Mouse (Mus musculus) heart, postnatal 10 days (tissue): ENCODE data around the gene Nsun5. TPM values are rescaled to one million over a fixed set of nuclear protein-coding genes. Genes with fewer than 3 reads are reported as not detected.
A peak's percentile ranks its signal among the peaks of the same experiment; 100 is the strongest.
"Not testable (repeated sequence)": the region's sequence is repeated elsewhere in the genome, so short reads cannot be mapped to it uniquely, and the experiment has no call there.

ENCODE experiments used
- DNase-seq, 2 experiments: peaks; one replicate each; pipeline ENCODE4 v3.0.0; 2021
- intact Hi-C: fragments of 180-260 bp; cut with DNase I; formaldehyde crosslinking; loops from one replicate; pipeline ENCODE4 v1.15.1; 2025
- total RNA-seq, 2 experiments: library from RNA; stranded (reverse); gene quantifications; 2 replicates each; pipeline ENCODE4 v1.2.3; 2021

The Nsun5 gene
- total RNA-seq = 10 to 100 TPM; 16.4 to 20.0 TPM

DNA sequence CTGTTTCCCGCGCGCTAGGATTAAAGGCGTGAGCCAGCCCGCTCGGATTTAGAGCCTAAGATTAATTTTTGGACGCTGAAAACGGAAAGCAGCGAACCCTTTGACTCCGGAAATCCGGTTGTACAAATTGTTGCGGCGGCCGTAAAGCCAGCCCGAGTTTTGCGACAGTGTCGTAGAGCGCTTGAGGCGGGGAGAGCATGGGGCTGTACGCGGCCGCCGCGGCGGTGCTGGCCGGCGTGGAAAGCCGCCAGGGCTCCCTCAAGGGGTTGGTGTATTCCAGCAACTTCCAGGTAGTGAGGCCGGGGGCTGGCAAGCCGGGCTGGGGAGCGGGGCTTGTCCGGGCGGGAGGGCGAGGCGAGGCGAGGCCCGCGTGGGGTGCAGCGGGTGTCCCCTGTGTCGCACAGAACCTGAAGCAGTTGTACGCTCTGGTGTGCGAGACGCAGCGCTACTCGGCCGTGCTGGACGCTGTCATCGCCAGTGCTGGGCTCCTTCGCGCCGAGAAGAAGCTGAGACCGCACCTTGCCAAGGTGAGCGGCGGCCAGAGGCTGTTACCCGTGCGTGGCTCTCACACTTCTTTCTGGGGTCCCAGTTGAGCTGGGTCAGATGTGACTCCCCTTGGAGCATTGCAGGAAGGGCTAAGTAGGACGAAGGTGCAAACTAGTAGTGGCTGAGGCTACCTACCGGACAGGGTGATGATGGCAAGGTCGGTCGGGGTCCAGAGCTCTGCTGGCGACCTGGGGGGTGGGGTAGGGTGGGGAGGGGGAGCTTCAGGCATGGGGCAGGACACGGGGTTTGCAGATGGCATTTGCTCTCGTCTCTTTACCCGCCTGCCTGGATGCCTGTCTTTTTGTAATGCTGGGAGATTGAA is at the start of gene Nsun5:
Gene Nsun5, plus strand, starts transcription at position 167 of the 868 bp plus-strand sequence.
- intact Hi-C loops = no loop called here

GRCm38 (mm10) chr5:135322197-135322596 is 47.6 kb upstream of the Nsun5 start:
- no peak for DNase-seq
- intact Hi-C loops = no loop called here

More for the DNA sequence above, at the start of gene Nsun5:
- DNase-seq = peak; percentile 96 to 97

- DNase-seq = no peak
- intact Hi-C loops = no loop called here
Observed at GRCm38 (mm10) chr5:135326121-135326659, 43.6 kb upstream of the Nsun5 start.

DNA sequence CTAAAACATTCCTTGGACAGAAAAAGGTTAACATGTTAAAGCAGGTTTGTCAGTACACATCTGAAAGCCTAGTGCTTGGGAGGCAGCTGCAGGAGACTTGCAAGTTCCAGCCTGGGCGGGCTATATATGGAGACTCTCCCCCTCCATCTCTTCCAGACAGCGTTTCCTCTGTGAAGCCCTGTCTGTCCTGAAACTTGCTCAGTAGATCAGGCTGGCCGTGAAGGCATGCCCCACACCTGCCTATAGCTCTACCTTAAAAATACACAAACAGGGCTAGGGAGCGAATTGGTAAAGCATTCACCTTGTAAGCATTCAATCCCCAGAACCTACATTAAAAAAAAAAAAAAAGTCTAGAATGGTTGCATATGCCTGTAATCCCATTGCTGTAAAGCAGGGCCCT is 40.3 kb upstream of the Nsun5 start:
- intact Hi-C loops = no loop called here
- DNase-seq = no peak

GRCm38 (mm10) chr5:135330201-135330600 is 39.6 kb upstream of the Nsun5 start:
- intact Hi-C loops = no loop called here
- no peak for DNase-seq

DNA sequence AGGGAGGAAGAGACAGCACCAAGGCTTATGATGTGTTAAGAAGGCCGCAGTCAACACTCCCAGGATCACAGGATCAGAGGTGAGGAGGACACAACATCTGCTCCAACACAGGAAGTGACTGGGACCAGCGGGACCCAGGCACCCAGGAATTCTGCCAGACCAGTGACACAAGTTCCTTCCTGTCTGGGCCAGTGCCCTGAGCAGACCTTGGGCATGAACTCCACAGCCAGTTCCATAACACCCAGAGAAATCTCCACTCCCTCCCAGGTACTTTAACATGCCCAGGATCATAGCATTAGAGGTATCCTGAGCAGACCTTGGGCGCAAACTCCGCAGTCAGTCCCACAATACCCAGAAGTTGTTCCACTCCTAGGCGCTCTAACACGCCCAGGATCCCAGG is 38.6 kb upstream of the Nsun5 start:
- intact Hi-C loops = no loop called here
- no peak for DNase-seq

- peak; percentile 21 to 36 for DNase-seq
- intact Hi-C loops = loop anchor here (5.0 kb wide), 1 partner anchor 100 kb away; no protein-coding TSS in a partner anchor
Observed at GRCm38 (mm10) chr5:135337575-135337974, 32.2 kb upstream of the Nsun5 start.

- intact Hi-C loops = no loop called here
Observed at GRCm38 (mm10) chr5:135345989-135346388, 23.8 kb upstream of the Nsun5 start.

GRCm38 (mm10) chr5:135346430-135346829 is 23.3 kb upstream of the Nsun5 start:
- intact Hi-C loops = no loop called here
- DNase-seq = peak in 1 of 2 experiments; percentile 36

More at GRCm38 (mm10) chr5:135345989-135346388, 23.8 kb upstream of the Nsun5 start:
- no peak for DNase-seq

DNA sequence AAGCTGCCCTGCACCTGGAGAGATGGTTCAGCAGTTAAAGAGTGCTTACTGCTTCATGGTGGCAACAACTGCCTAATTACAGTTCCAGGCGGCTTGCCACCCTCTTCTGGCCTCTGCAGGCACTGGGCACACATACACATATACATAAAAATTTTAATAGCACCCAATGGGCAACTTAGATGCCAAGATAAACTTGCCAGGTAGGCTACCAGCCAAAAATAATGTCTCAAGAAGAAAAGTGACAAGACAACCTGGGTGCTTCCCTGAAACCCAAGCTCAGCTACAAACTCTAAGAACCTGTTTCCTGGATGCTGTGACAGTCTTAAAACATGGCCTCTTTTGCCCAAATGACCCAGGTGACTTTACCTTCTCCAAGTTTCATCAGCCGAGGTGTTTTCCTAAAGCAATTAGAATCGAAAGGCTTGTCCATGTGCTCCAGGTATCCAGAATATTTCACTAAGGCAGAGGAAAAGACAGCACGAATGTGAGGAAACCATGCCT is 22.2 kb upstream of the Nsun5 start:
- DNase-seq = no peak
- intact Hi-C loops = no loop called here

- intact Hi-C loops = no loop called here
- DNase-seq = no peak
Observed at GRCm38 (mm10) chr5:135349862-135350261, 19.9 kb upstream of the Nsun5 start, which contains the start of gene Fkbp6. TSS of gene Fkbp6 (minus strand) at chr5:135350044.

GRCm38 (mm10) chr5:135351606-135352005 is 18.1 kb upstream of the Nsun5 start:
- intact Hi-C loops = no loop called here
- no peak for DNase-seq

DNA sequence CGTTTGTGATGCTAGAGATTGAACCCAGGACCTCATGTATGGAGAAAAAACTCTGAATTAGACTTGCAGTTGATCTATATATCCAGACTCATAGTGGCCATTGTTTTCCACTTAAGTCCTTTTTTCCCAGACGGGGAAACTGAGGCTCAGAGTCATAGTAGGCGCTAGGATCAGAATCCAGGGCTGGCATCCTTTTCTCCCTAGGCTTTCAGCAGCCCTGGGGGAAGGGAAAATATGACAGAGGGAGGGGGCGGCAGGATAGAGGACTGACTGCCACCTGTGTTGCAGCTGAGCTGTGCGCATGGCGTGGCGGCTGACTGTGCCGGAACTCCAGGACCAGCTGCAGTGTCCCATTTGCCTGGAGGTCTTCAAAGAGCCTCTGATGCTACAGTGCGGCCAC is 16.8 kb upstream of the Nsun5 start, which contains the start of gene Trim50:
Gene Trim50, plus strand, starts transcription at position 301 of the 400 bp plus-strand sequence.
- no peak for DNase-seq
- intact Hi-C loops = no loop called here

DNA sequence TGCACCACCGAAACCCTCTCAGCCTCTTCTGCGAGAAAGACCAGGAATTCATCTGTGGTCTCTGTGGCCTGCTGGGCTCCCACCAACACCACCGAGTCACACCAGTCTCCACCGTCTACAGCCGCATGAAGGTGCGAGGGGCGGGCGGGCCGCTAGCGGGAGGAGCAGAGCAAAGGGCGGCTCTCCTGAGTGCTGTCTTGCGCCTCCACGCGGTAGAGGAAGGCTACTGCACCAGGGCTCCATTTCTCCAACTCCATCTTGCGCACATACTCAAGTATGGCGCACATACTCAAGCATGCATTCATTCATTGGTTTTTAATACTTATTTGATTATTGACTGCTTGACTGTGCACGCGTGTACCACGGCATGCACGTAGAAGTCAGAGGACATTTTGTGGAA is 16.2 kb upstream of the Nsun5 start:
- intact Hi-C loops = no loop called here

DNA sequence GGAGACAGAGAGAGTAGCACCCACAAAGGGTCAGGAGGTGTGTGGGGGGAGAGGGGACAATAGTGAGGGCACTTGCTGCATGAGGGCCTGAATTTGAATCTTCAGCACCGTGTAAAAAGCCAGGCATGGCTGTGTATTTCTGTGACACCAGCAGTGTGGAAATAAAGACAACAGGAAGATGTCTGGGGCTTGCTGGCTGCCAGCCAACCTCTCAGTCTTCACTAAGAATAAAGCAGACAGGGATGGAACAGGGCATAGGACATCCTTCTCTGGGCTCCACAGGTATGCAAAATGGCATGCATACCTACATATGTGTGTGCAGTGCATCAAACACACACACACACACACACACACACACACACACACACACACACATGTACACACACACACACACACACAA is 13.7 kb upstream of the Nsun5 start:
- intact Hi-C loops = no loop called here
- DNase-seq = no peak

More for the DNA sequence above, 16.2 kb upstream of the Nsun5 start:
- DNase-seq = no peak

DNA sequence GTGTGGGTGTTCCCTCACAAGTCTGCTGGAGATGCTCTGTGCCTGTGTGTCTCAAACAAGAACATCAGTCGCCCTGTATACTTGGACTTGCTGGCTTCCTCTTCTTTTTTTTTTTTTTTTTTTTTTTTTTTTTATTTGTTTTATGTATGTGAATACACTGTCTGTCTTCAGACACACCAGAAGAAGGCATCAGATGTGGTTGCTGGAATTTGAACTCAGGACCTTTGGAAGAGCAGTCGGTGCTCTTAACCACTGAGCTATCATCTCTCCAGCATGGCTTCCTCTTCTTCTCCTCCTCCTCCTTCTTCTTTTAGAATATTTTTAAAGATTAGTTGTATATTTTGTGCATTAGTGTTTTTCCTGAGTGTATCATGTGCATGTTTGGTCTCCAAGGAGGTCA is 12.2 kb upstream of the Nsun5 start:
- DNase-seq = peak in 1 of 2 experiments; percentile 32
- intact Hi-C loops = no loop called here

DNA sequence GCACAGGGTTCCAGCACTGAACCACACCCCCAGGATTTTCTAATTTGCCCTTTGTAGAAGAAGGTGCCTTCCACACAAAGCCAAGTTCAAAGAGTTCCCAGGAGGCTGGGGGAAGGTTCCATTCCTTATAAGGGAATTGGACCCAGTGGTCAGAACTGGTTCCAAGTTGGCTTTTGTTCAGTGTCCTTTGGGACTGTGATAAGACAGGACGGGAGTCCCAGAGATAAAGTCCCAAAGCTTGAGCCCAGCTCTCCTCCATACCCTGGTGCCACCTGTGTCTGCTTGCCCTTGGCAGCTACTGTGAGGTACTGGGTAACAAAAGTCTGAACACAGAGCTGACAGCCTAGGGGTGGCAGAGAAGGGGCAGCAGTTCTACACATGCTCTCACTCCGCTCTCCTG is 10.0 kb upstream of the Nsun5 start:
- DNase-seq = peak; percentile 79 to 87
- intact Hi-C loops = no loop called here

- intact Hi-C loops = no loop called here
- DNase-seq = no peak
Observed at GRCm38 (mm10) chr5:135362572-135362971, 7.2 kb upstream of the Nsun5 start.

DNA sequence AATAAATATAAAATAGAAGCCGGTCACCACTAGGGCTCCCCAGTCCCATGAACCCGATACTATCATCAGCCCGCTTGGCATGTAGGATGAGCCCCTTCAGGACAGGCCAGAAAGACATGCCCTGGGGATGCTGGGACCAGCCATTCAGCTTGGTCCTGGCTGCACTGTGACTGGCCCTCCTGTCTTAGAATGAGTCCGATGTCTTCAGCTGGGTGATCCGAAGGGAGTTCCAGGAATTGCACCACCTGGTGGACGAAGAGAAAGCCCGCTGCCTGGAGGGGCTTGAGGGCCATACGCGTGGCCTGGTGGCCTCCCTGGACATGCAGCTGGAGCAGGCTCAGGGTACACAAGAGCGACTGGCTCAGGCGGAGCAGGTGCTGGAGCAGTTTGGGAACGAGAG is 6.2 kb upstream of the Nsun5 start:
- intact Hi-C loops = no loop called here
- peak; percentile 40 to 60 for DNase-seq

DNA sequence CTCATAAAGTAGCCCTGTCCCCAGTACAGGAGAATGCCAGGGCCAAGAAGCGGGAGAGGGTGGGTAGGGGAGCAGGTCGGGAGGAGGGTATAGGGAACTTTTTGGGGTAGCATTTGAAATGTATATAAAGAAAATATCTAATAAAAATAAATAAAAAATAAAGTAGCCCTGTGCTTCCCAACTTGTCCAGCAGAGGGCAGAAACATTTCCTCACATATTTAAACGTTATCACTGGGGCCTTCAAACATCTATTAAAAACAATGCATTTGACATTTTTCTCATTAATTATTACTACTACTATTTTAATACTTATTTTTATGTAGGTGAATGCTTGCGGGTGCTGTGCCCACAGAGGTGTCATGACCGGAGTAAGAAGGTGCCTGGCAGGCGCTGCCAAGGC is 1.9 kb upstream of the Nsun5 start:
- intact Hi-C loops = no loop called here
- peak in 1 of 2 experiments; percentile 33 for DNase-seq

DNA sequence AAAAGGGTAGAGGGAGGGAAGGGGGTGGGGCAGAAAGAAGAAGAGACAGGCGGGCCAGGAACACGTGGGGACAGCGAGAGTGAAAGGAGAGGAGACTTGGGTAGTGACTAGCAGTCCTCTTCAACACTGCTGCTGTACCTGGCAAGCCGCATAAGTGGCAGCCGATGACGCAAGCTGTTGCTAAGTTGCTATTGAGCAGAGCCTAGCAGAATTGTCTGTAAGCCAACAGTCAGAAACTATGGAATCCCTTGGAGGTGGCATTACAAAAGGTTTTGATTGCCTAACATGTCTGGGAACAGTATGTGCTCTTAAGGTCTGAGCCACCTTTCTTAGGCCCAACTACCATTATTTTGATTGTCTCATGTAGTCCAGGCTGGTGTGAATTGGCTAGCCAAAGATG is 1.4 kb upstream of the Nsun5 start:
- no peak for DNase-seq
- intact Hi-C loops = no loop called here

- DNase-seq, intact Hi-C loops: not testable (repeated sequence)
Observed at GRCm38 (mm10) chr5:135369196-135369595, 557 bp upstream of the Nsun5 start.
